Mouse (Mus musculus) induced T-regulatory cell, adult 2 months (primary cell): Measurements from ENCODE around the gene Ttll12.
A peak's percentile ranks its signal among the peaks of the same experiment; 100 is the strongest.

ENCODE experiments used
- DNase-seq: peaks from one replicate; pipeline ENCODE4 v3.0.0-alpha.2; 2012; ENCODE audit warnings: low read depth

The Ttll12 gene

DNA sequence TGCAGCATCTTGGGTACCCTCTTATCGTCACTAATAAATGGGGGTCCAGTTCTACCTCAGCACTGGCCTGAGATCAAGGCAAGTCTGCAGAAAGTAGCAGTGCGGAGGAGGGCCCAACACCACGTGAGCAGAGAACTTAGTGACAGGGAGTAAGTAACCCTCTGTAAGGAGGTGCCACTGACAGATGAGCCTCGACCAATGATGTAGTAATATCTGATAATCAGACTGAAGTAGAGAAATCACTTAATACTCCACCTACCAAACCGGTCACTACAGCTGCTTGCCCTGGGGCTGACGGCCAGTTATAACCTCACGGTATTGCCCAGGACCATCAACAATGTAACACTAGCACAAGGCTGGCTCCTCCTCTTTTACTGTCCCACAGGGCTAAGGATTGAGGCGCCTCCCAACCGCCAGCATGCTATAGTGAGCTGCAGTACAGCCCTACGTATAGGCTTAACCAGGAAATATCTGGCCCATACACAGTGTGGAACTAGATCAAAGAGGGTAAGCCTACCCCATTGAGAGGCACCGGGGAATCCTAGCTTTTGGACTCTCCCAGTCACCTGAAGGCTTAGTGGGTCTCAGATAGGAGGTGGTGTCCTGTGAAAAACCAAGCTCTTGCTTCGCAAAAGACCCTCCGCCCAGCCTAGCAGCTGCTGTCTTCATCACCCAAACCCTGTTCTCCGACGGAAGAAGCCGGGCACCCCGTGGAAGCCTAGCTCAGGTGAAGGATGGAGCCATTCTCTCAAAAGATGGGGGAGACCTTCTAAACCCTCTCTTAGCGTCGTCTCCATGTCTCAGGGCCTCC is 1.1 kb downstream of the Ttll12 start:
- DNase-seq: peak; percentile 52

DNA sequence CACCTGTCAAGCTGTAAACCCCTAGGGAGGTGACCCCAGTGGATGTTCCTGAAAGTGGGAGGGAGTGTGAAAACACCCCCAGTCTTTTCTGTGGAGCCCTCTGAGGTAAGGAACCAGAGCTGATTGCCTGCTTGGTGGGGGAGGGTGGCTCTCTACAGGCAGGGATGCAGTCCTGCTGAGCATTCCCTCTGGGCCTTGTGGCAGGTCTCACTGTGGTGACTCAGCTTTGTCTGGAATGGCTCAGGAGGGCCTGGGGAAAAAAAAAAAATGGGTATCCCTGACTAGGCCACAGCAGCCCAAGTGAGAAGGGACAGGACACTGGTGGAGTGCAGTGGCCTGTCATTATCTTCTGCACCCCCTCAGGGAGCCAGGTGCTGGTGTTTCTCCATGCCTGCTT is 1.8 kb downstream of the Ttll12 start:
- no peak for DNase-seq

DNA sequence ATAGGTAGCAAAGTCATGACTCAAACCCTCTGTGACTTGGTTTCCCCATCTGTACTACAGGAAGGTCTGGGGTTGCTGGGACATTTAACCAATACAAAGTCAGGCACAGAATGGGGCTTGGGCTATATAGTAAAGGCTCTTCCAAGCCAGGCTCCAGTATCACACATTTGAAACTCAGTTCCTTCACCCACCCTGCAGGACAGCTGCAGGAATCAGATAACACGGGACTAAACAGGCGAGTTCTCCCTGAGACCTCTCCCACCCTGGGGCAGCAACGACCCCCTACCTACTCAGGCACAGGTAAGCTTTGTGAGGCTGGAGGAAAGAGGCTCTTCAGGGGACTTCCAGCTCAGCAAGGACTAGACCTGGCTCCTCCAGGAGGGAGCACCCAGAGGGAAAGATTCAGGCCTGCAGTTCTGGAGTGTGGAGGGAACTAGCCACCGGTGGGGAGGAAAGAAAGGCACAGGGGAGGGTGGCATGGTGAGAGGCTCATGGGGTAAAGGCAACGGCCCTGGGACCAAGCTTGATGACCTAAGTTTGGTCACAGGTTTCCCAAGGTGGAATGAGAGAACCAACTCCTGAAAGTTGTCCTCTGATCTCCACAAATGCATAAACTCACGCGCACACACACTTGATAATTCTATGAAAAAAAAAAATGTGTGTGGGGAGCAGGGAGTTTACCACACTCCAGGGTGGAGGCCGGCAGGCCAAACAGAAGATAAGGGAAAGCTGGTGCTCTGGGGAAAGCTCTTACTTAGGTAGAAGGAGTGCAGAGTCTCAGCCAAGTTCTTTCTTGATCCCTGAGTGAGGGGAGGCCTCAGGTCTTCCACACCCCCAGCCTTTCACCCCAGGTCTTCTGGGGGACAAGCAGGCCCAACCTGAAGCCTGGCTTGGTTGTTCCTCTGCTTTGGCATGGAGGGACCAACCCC is 2.4 kb downstream of the Ttll12 start:
- DNase-seq: no peak

DNA sequence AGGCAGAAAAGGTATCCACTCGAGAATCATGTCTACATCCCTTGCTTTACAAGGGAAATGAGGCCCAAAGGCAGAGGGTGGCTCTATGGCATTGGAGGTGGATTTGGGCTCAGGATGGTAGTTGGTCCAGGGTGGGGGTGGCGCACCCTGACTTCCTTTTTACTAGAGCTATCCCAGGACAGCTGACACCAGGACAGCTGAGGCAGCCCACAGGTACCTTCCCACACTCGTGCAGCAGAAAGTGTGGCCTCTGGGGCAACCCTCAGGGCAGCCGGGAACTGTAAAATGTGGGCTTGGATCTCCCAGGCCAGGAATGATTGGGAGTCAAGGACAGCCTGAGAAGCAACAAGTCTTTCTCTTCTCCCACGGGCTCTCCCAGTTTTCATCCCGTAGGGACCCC is 3.2 kb downstream of the Ttll12 start:
- DNase-seq: no peak

DNA sequence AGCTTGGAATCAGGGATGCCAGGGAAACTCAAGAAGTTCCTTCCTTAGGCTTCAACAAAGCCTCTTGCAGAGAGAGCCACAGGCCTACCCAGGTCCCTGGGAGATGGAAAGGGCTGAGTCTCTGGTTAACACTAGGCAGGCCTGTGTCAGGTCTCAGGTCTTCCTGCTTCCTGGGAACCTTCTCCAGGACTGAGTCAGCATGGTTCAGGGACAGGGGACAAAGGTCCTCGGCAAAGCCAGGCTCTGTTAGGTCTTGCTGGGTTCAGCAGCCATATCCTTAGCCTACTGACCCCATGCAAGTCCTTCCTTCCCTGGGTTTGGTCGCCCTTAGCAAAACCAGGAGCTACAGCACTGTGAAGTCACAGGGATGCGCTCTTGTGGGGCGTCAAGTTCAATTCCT is 4.1 kb downstream of the Ttll12 start:
- no peak for DNase-seq

DNA sequence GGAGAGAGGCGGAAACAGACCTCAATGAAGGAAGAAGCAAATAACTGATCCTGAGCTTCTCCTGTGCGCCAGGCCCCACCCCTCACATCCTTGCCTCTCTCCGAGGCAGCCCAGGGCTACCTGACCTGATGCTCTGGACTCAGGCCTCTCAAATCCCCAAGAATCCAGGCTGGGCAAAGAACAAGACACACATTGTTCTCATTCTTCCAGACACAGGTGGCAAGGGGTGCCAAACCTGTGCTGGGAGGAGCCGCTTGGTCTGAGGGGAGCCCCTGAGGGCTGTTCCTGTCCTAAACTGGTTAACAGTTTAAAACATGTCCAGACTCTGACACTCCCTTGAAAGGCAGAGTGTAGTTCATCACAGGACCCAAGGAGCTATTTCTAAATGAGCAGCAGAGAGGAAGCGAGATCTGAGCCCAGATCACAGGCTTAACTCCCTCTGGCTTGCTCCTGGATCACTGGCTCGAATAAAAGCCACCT is 10.2 kb downstream of the Ttll12 start:
- no peak for DNase-seq

DNA sequence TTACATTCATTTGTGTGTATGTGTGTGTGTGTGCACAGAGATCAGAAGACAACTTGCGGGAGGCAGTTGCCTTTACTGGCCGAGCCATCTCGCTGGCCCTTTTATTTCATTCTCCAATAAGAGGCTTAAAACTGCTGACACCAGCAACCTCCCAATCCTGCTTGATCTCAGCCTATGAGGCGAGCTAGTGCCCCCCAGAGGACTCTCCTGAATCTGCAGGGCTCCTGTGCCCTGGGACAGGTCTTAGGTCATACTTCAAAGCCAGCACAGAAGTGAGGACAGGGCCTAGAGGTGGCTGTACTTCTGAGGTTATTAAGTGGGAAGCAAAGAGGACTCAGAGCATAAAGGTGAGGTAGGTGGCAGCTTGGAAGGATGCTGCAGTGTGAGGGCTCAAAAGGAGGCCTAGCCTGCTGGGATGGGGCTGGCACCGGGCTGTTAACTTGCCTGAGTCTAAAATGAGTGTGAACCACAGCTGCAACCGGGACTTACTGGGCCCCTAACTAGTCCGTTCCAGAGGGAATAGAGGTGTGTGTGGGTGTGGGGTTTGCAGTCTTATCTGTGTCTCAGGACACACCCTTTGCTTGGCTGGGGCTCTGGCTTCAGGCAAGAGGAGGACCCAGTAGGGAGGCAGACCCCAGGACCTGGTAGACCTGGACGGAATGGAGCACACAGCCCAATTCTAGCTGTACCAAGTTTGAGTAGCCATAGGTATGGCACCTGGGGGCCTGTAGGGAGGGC is 11.4 kb downstream of the Ttll12 start:
- DNase-seq: peak; percentile 43

DNA sequence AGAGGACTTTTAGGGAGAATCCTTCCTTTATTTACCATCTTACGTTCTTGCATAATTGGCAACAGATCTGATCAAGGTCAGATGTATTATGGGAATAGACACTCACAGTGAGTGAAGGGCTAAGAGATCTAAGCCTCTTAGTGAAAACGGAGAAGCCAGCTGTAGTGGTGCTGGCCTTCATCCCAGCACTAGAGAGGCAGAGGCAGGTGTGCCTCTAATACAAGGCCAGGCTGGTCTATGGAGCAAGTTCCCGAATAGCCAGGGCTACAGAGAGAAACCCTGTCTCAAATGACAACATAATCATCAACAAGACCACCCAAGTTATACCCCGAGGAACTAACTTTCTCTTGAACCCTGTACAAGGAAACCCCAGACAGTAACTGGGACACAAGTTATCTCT is 12.0 kb downstream of the Ttll12 start:
- DNase-seq: no peak

DNA sequence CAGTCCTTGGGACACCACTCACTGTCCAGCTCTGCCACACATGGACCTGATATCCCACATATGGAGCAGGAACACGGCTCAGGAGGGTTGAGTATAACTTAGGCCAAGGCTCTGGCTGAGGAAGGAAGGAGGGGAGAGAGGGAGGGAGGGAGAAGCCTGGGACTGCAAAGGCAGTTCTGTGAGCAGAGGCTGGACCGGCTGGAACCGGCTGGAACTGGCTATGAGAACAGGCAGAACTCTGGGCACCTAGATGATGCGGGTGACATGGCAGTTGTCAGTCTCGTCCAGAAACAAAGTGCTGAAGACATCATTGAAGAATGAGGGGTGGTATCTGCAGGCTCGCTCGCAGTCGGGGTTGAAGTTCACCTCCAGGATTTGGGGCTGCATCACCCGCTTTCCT is 18.3 kb downstream of the Ttll12 start:
- DNase-seq: no peak

DNA sequence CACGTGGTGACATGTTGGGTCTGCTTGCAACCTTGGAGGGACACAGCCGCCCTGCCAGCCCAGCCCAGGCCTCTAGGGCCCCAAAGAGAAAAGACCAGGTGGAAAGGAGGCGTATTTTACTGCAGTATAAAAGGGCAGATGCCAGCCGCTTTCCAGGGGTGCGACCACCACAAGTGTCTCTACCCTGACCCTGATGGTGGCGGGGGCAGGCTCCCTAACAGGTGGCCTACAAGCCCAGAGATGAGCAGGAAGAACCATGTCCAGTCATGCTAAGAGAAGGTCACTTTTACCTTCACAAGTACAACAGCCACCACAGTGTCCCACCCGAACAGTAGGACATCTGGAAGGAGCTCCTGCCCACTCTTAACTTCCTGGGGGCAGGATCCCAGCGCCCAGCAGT is 19.4 kb downstream of the Ttll12 start:
- no peak for DNase-seq

DNA sequence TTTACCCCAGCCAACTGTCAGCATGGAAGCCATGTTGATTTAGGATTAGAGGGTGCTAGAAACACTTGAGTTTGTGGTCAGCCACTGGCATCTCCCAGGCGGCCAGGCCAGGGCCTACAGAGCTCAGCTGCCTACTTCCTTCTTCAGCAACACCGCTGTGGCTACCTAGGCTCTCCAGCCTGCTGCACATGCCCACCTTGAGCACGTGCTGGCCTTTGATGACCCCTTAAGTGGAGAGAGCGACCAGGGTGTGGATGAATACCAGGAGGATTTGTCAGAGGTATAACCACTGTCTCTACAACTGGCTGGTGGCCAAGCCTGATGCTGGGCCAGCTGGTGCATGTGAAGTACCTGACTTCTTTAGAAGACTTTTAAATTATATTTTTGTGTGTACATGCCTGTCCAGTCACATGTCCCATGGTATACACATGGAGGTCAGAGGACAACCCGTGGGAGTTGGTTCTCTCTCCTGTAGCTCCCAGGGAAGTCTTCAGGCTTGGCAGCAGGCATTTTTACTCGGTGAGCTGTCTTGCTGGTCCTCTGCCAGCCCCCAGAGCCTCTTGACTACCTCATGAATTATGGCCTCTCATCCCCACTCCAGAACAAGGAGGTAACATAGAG is 20.1 kb downstream of the Ttll12 start:
- no peak for DNase-seq

DNA sequence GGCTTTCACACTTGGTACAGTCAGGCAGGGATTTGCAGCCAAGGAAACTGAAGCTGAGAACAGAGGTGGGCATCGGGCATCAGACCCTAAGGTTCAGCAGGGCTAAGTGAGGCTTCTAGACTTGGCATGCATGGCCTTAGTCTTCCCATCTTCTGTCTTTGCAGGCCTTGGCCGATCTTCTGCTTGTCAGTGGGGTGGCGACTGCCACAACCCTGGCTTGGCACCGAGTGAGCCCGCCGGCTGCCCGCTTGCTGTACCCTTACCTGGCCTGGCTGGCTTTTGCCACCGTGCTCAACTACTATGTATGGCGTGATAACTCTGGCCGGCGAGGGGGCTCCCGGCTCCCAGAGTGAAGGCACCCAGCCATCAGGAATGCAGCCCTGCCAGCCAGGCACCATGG is 21.4 kb downstream of the Ttll12 start:
- DNase-seq: no peak

DNA sequence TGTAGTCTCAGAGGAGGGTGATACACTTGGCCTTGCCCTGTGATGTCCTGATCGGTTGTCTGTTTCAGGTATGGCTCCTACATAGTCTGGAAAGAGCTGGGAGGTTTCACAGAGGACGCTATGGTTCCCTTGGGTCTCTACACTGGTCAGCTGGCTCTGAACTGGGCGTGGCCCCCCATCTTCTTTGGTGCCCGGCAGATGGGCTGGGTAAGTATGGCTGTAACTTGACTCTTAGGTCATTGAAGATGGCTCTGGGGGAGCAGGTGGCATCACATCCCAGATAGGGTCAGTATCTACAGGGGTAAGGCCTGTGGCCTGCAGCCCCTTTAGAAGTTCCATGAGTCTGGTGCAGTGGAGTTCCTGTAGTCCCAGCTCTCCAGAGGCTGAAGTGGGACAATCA is 22.8 kb downstream of the Ttll12 start:
- DNase-seq: no peak

DNA sequence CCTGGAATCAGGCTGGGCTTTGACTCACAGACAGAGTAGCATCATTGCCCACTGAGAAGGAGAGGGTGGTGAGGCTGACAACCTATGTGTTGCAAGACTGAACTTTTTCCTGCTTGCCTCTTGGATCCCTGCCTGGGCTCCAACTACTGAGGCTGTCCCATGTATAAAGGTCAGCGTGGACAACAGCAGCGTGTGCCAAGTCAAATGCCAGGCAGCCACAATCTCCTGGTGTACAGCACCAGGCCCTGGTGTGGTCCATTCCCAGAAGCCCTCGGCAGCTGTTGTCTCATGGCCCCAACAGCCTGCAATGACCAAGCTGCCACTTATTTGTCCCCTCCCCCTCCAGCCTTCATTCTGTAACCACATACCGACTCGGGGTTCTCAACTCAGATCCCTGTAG is 23.3 kb downstream of the Ttll12 start:
- DNase-seq: no peak

DNA sequence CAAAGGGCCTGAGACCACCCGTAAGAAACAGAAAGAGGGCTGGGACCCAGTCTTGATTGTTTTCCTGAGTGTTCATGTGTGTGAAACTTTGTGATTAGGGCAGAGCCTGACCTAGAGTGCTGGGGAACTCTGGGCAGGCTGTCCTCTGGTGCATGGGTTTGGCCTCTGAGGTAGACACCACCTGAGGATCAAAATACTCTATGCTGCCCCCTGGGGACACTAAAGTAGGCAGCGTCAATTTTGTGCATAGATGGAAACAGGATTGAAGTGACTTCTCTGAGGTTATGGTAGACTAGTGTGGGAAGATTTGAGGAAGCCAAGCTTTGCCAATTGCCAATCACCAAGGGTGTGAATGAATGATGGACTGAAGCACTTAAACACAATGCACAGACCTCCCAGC is 24.3 kb downstream of the Ttll12 start:
- peak; percentile 67 for DNase-seq

DNA sequence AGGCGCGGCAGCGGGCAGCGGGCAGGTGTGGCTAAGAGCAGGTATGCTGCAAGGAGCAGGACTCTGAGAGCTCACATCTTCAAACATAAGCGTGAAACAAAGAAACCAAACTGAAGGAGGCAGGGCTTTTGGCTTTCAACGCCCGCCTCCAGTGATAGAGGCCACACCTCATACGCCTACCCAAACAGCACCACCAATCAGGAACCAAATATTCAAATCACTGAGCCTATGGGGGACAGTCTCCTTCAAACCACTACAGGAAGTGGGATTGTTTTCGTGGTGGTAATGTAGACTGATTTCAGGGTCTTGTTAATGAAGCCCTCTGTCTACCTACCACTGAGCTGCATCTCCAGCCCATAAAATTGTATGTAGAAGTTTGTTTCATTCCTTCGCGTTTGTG is 25.3 kb downstream of the Ttll12 start:
- DNase-seq: peak; percentile 51

DNA sequence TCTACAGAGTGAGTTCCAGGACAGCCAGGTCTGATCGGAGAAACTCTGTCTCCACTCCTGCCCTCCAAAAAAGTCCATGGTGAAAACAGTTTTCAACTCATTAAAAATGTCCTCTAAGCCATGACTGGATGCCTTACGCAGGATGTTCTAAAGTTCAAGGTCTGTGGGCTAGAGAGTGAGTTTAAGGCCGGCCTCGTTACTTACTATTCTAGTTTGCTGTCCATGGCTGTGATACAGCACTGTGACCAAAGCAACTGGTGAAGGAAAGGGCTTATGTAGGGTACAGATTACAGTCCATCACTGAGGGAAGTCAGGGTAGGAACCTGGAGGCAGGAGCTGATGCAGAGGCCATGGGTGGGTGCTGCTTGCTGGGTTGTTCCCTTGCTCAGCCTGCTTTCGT is 26.4 kb downstream of the Ttll12 start:
- no peak for DNase-seq

DNA sequence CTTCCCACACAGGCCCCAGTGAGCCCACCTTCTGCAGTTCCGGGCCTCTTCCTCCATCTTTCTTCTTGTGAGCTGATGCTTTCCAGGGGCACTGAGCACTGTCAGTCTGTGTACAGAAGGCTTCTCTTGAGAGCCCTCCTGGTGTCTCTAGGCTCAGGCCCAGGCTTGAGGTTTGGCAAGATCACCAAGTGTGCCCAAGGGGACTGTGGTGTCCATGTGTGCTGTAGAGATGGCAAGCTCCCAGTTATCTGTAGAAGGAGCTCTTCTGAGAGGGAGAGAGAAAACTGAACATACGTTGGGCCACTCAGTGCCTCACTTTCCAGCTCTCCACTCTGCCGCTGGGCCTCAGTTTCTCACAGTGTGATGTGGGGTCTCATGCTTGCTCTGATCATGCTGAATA is 27.2 kb downstream of the Ttll12 start:
- DNase-seq: no peak

DNA sequence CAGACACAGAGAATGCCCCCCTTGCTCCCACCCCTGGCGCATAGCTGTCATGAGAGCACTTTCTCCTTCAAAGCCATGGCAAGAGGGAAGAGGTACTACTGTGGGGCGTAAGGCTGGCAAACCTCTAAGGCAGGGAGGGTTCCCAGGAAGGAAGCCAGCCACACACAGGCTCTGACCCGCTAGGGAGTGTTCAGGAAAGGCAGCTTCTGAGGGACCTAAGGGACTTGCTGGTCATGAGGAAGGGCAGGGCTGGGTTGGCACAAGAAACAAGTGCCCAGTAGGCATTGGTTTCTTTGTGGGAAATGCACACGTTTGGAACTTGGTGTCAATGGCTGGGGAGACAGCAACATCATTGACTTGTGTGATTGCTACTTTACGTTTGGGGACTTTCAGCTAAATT is 29.0 kb downstream of the Ttll12 start:
- DNase-seq: no peak

DNA sequence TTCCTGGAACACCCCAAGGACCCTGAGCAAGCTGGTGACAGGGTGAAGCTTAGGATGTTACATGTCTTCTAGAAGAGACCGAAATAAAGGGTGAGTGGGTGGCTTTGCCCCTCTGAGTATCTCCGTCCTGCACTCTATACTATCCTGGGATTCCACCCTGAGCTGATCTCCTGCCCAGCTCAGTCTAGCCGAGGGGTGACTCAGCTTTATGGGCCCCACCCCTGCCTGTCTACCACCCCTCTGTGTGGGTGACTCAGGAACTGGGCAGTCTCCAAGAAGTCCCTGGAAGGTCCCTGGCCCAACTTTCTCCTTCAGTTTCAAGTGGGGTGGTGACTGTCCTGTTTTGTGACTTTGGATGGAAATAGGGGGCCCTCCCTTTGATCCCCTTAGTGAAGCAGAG is 29.5 kb downstream of the Ttll12 start:
- DNase-seq: no peak

DNA sequence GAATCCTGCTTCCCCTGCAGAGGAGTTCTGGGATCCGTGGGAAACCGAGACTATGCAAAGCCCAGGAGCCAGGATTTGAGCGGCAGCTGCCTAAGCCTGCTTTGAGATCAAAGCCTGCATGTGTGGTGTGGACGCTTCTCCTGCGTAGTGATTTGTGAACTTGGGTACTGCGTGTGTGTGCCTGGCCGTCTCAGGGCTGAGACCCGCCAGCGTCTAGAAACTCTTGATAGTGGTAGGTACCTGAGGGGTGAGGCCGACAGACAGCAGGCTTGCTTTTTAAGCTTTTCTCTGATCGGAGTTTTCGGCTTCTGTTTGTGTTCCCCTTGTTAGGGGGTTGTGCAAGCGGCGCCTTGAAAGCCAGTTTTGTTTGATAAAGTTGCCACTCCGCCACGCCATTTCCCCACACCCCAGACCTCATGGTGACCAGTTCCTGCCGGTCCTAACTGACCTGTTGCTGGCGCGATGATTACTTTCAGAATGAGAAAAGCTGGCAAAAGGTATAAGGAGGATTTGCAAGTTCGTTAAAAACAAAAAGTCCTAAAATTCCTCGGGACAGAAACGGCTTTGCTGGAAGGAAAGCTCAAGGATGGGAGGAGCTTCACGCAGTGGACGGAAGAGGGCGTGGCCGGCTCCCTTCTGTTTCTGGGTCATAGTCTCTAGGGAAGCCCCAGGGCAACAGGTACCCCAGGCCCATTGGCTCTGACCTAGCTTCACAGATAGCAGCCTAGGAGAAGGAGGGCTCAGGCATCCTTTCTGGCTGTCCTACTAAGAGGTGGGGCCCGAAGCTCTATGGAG is 30.9 kb downstream of the Ttll12 start:
- DNase-seq: peak; percentile 77
